ENCODE assay signal across 8 mouse cellular contexts in the genomic region with DNA sequence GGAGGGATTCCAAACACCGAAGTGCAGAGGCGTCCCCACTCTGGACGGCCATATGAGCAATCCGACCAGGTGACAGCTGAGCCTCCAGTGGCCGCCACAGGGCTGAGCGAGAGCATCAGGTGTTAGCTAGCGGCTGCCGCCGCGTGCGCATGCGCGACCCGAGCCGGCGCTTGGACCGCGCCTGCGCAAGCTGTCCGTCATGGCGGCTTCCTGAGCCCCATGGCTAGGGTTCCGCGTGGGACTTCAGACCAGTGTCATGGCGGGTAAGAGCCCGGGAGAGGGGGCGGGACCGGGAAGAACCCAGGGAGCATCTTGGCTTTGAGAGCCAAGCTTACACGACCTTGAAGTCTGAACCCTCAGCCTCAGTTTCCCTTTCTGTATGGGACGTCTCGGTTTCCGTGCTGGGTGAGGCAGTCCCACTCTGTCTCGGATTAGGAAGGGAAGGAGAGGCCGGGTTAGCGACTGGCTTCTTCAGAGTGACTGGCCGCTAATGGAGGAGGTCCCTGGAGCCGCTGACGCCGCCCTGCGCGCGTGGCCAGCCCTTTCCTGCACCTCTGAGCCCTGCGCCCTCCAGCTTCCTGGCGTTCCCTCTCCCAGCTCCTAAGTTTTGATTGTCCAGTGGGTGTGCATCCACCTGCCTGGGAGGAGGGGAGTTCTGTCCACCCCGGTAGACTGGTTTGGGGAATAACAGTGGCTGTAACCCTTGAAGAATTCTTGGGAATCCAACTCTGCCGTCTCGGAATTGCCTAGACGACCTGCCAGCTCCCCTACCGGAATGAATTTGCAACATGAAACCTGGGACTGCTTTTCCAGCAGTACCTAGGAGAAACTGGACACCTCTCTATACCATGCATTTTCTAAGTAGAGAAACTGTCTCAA. TPM values are rescaled to one million over a fixed set of nuclear protein-coding genes. Genes with fewer than 3 reads are reported as not detected.
A peak's percentile ranks its signal among the peaks of the same experiment; 100 is the strongest.
DNase-seq lines count a peak whose midpoint lies in the region; ATAC-seq and TF ChIP-seq lines count a peak whose summit lies in the region.

A gene (plus strand): TSS at position 186 of the 879 bp plus-strand sequence.

- peak; percentile 19; the same call in 1 of the 2 replicates for TF ChIP-seq CTCF in gastrocnemius, adult 2 months (IDR thresholded peaks at IDR 0.05)
- TF ChIP-seq CTCF in hindbrain, postnatal 0 days (IDR thresholded peaks at IDR 0.05; ENCODE audit: low read depth) = peak; percentile 53
- TF ChIP-seq CTCF in left cerebral cortex, adult 2 months (IDR thresholded peaks at IDR 0.05) = peak; percentile 33

- H3K9ac ChIP-seq in hindbrain, postnatal 0 days (replicated peaks; ENCODE audit: low read length) = peak within 1 kb of the TSS; percentile 65

- H3K27ac ChIP-seq in gastrocnemius, adult 2 months = peak within 1 kb of the TSS; percentile 90
- H3K27ac ChIP-seq in hindbrain, postnatal 0 days = peak within 1 kb of the TSS; percentile 73
- H3K27ac ChIP-seq in left cerebral cortex, adult 2 months = peak within 1 kb of the TSS; percentile 77

- no peaks in the 10 kb centered on the region for H3K27me3 ChIP-seq in hindbrain, postnatal 0 days (ENCODE audit: insufficient read depth, low read length)

- H3K4me2 ChIP-seq in hindbrain, postnatal 0 days (ENCODE audit: low read depth, low read length) = peak within 1 kb of the TSS; percentile 72

- intact Hi-C loops in gastrocnemius, adult 2 months (cut with DNase I) = loop anchor here (5.0 kb wide), 1 partner anchor 59 kb away; no protein-coding TSS in a partner anchor
- intact Hi-C loops in left cerebral cortex, adult 2 months (cut with DNase I) = loop anchor here (5.0 kb wide), 1 partner anchor 59 kb away; no protein-coding TSS in a partner anchor

- no peaks in the 10 kb centered on the region for H3K36me3 ChIP-seq in hindbrain, postnatal 0 days (ENCODE audit: insufficient read depth, low read length)

- peak within 1 kb of the TSS; percentile 97 for H3K4me3 ChIP-seq in gastrocnemius, adult 2 months
- peak within 1 kb of the TSS; percentile 60 for H3K4me3 ChIP-seq in hindbrain, postnatal 0 days (ENCODE audit: low read length)
- H3K4me3 ChIP-seq in left cerebral cortex, adult 2 months = peak within 1 kb of the TSS; percentile 67

- peak; percentile 98 for DNase-seq in ZHBTc4 (ENCODE audit: low read depth, low spot score)
- peak; percentile 95 for DNase-seq in gastrocnemius, adult 2 months
- DNase-seq in hindbrain, postnatal 0 days (ENCODE audit: low spot score) = peak; percentile 97
- peak; percentile 90 to 92 for DNase-seq in left cerebral cortex, adult 2 months (ENCODE audit: extremely low spot score in 1 of 2, low spot score in 2 of 2)
- peak; percentile 85 to 88 for DNase-seq in right cerebral cortex, adult 2 months (ENCODE audit: low spot score in 2 of 2)
- peak; percentile 90 for DNase-seq in urinary bladder, postnatal 14 days (ENCODE audit: low spot score)

- peak; percentile 85 for ATAC-seq in common myeloid progenitor, adult 5-6 weeks (replicated peaks; ENCODE audit: low read depth, poor library complexity, severe bottlenecking)
- ATAC-seq in hindbrain, postnatal 0 days = peak; percentile 98
- peak; percentile 91 for ATAC-seq in megakaryocyte, adult 5-6 weeks (ENCODE audit: poor library complexity, severe bottlenecking)

- H3K9me3 ChIP-seq in hindbrain, postnatal 0 days (ENCODE audit: low read length) = no peaks in the 10 kb centered on the region

- WGBS in hindbrain, postnatal 0 days = 0% methylated on average over 48 of the region's 48 CpGs

- peaks cover 6% of the 10 kb centered on the region; the same call in 1 of the 2 replicates for H3K4me1 ChIP-seq in hindbrain, postnatal 0 days (ENCODE audit: insufficient read depth, low read length)

RNA-seq across cellular contexts. Expression of the gene that starts here (rescaled TPM):
- total RNA-seq in common myeloid progenitor, adult 5-6 weeks (2017) = 16.2 and 19.4 TPM in 2 replicates
- 10 to 100 TPM; 89.1 to 89.4 TPM for total RNA-seq in gastrocnemius, adult 2 months (2021)
- 34.0 and 39.0 TPM in 2 replicates for total RNA-seq in hindbrain, postnatal 0 days (2014; rRNA removed)
- 66.3 and 66.9 TPM in 2 replicates for polyA plus RNA-seq in hindbrain, postnatal 0 days (2015; fragmentation: Nextera tagmentation; extraction: Ambion mirVana)
- total RNA-seq in left cerebral cortex, adult 2 months (2021) = 10 to 100 TPM; 25.3 to 29.6 TPM
- 2.9 and 6.1 TPM in 2 replicates for total RNA-seq in megakaryocyte, adult 5-6 weeks (2015)
- total RNA-seq in megakaryocyte, adult 5-6 weeks (2017) = 2.7 and 4.5 TPM in 2 replicates

Comparison
In these comparisons a context has a peak if more than half of its experiments do, and no peak if none do; other contexts are left out.
1. Peak in every context shown above with its lines: DNase-seq, ATAC-seq, H3K4me3 ChIP-seq and H3K27ac ChIP-seq.